Mouse (Mus musculus): ENCODE measurements around the gene Slc17a2. TPM values are rescaled to one million over a fixed set of nuclear protein-coding genes. Genes with fewer than 3 reads are reported as not detected.

Slc17a2 gene
- total and polyA plus RNA-seq, 3 experiments, result not detected

DNA sequence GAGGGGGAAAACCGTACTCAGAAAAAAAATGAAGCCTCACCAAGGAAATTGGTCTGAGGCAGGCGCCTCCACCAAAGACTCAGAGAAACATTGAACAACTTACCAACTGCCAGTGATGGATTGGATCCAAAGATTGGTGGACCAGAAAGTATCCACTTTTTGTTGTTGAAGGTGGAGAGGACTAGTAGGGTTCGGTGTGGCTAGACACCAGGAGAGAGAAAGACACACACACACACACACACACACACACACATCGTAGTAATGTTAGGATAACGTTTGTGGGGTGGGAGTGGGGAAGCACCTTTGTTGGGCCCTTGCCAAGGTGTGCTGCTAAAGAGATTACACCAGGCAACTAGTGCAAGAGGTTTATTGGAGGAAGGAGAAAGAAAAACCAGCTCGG lies 60.2 kb downstream of the Slc17a2 start:
- Histone ChIP-seq H3K4me3 (replicated peaks in 1 of 3; ENCODE audit: low read depth in 2 of 3, low read length in 2 of 3, poor library complexity in 1 of 3) (no peak overlapping the region), H3K4me2 (ENCODE audit: insufficient read depth, low read depth, poor library complexity, severe bottlenecking) (peak overlapping the region; percentile 40; the same call in 1 of the 2 replicates), H3K27ac (ENCODE audit: insufficient read depth, low read depth) (no peak overlapping the region), H3K9ac (ENCODE audit: insufficient read depth, low read depth) (no peak overlapping the region), H3K4me1 (ENCODE audit: control insufficient read depth in 1 of 2, insufficient read depth in 2 of 2) (0 out of 4 replicates have a peak, but pooled peaks cover 0 to 2% of the 10 kb centered on the region in 2 experiments), H3K9me3 (replicated peaks; ENCODE audit: low read length) (no peaks in the 10 kb centered on the region), H3K79me2 (replicated peaks; ENCODE audit: control insufficient read depth, extremely low read depth, insufficient read depth, poor library complexity, severe bottlenecking) (no peaks in the 10 kb centered on the region), H3K36me3 (replicated peaks in 1 of 2; ENCODE audit: control insufficient read depth in 1 of 2, insufficient read depth in 1 of 2, low read length in 1 of 2) (no peaks in the 10 kb centered on the region), H3K27me3 (replicated peaks) (no peaks in the 10 kb centered on the region)
- DNase-seq (ENCODE audit: extremely low read depth), result no peak
- TF ChIP-seq NELFE (IDR thresholded peaks at IDR 0.05; ENCODE audit: low read depth, low read length) (no peak), ELF1 (IDR thresholded peaks at IDR 0.05; ENCODE audit: low read depth, low read length) (no peak), ZNF384 (IDR thresholded peaks at IDR 0.05; ENCODE audit: low read depth, low read length) (no peak), MXI1 (IDR thresholded peaks at IDR 0.05; ENCODE audit: low read depth, low read length) (no peak)
- in situ Hi-C loops (cut with MboI; ENCODE audit: low pct_ligation_motif_present, low pct_unique_long_range_greater_than_20kb, low sequenced_read_pairs), result no loop called here
- dilution Hi-C loops (cut with MboI; ENCODE audit: extremely low pct_ligation_motif_present, extremely low pct_unique_long_range_greater_than_20kb, low sequenced_read_pairs), result no loop called here

DNA sequence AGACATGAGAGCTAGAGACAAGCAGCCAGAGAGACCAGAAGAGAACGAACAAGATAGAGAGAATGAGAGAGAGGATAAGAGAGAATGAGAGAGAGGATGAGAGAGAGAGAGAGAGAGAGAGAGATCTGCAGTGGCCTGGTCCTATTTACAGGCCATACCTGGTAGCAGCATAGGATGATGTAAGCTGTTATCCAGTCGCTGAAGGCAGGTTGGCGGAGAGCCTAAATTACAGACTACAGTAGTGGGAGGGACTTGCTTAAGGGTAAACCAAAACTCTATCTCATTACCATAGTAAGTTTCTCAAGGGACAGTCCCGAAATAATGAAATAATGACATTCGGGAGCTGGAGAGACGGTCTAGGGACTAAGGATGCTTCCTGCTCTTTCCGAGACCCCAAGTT lies 60.6 kb downstream of the Slc17a2 start, which contains the start of gene Slc17a1:
Slc17a1 (plus strand) TSS at position 346 of the 400 bp plus-strand sequence.
- DNase-seq (ENCODE audit: extremely low read depth), result no peak
- Histone ChIP-seq H3K4me1 (ENCODE audit: control insufficient read depth in 1 of 2, insufficient read depth in 2 of 2) (0 out of 4 replicates have a peak, but pooled peaks cover 0 to 2% of the 10 kb centered on the region in 2 experiments), H3K27me3 (replicated peaks) (no peaks in the 10 kb centered on the region), H3K36me3 (replicated peaks in 1 of 2; ENCODE audit: control insufficient read depth in 1 of 2, insufficient read depth in 1 of 2, low read length in 1 of 2) (no peaks in the 10 kb centered on the region), H3K9me3 (replicated peaks; ENCODE audit: low read length) (no peaks in the 10 kb centered on the region), H3K27ac (ENCODE audit: insufficient read depth, low read depth) (no peak within 1 kb of the TSS), H3K4me2 (ENCODE audit: insufficient read depth, low read depth, poor library complexity, severe bottlenecking) (peak within 1 kb of the TSS; percentile 40; the same call in 1 of the 2 replicates), H3K4me3 (replicated peaks in 1 of 3; ENCODE audit: low read depth in 2 of 3, low read length in 2 of 3, poor library complexity in 1 of 3) (no peak within 1 kb of the TSS), H3K9ac (ENCODE audit: insufficient read depth, low read depth) (no peak within 1 kb of the TSS), H3K79me2 (replicated peaks; ENCODE audit: control insufficient read depth, extremely low read depth, insufficient read depth, poor library complexity, severe bottlenecking) (no peaks in the 10 kb centered on the region)
- TF ChIP-seq MXI1 (IDR thresholded peaks at IDR 0.05; ENCODE audit: low read depth, low read length) (no peak), TBP (conservative IDR thresholded peaks at IDR 0.05; ENCODE audit: low read depth, low read length) (no peak), SIN3A (IDR thresholded peaks at IDR 0.05; ENCODE audit: low read length) (no peak), MAX (IDR thresholded peaks at IDR 0.05; ENCODE audit: low read length) (no peak), POLR2AphosphoS2 (IDR thresholded peaks at IDR 0.05; ENCODE audit: low read depth, low read length) (no peak), MAFK (IDR thresholded peaks at IDR 0.05; ENCODE audit: insufficient replicate concordance, low read length) (no peak), UBTF (IDR thresholded peaks at IDR 0.05; ENCODE audit: low read depth, low read length) (no peak)
- in situ Hi-C loops (cut with MboI; ENCODE audit: low pct_ligation_motif_present, low pct_unique_long_range_greater_than_20kb, low sequenced_read_pairs), result no loop called here
- dilution Hi-C loops (cut with MboI; ENCODE audit: extremely low pct_ligation_motif_present, extremely low pct_unique_long_range_greater_than_20kb, low sequenced_read_pairs), result no loop called here

DNA sequence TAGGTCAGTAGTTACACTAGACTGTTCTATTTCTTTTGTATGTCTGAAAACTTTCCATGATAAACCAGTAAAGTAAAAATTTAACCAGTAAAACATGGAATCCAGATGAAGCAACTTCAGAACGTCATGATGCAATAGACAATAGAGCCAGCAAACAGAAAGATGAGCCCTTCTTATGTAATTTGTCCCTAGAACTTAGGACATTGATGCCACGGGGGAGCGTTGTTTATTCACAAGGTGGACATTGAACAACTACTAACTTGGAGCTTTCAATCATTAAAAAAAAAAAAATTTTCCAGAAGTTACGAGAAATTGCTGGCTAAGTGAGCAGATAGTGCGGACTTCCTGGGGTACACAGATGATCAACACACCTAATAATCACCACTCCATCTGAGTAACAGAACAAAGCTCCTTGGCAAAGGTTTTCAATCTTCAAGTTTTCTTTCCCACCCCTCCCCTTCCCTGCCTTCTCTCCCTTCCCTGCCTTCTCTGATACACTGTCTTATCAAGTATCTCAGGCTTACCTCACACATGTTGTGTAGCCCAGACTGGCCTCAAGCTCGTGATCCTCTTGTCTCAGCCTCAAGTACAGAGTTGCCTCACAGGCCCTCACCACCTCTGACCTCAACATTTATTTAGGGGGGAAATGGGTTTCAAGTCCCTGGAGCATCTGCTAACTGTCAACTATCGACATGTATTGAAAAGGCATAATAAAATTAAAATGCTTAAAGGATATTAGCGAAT lies 62.2 kb downstream of the Slc17a2 start:
- no peak for TF ChIP-seq MAX (IDR thresholded peaks at IDR 0.05; ENCODE audit: low read length)
- no peak for TF ChIP-seq NRF1 (IDR thresholded peaks at IDR 0.05; ENCODE audit: low read depth, low read length)
- no peak for TF ChIP-seq E2F4 (IDR thresholded peaks at IDR 0.05; ENCODE audit: insufficient replicate concordance, low read depth, low read length)
- H3K9me3 ChIP-seq (replicated peaks; ENCODE audit: low read length), result no peaks in the 10 kb centered on the region
- H3K27me3 ChIP-seq (replicated peaks), result no peaks in the 10 kb centered on the region
- H3K27ac ChIP-seq (ENCODE audit: insufficient read depth, low read depth), result no peak overlapping the region
- 0 out of 4 replicates have a peak, but pooled peaks cover 0 to 2% of the 10 kb centered on the region in 2 experiments for H3K4me1 ChIP-seq (ENCODE audit: control insufficient read depth in 1 of 2, insufficient read depth in 2 of 2)
- no peaks in the 10 kb centered on the region for H3K79me2 ChIP-seq (replicated peaks; ENCODE audit: control insufficient read depth, extremely low read depth, insufficient read depth, poor library complexity, severe bottlenecking)
- in situ Hi-C loops (cut with MboI; ENCODE audit: low pct_ligation_motif_present, low pct_unique_long_range_greater_than_20kb, low sequenced_read_pairs) (no loop called here), dilution Hi-C loops (cut with MboI; ENCODE audit: extremely low pct_ligation_motif_present, extremely low pct_unique_long_range_greater_than_20kb, low sequenced_read_pairs) (no loop called here)
- H3K4me3 ChIP-seq (replicated peaks in 1 of 3; ENCODE audit: low read depth in 2 of 3, low read length in 2 of 3, poor library complexity in 1 of 3), result no peak overlapping the region
- no peak for DNase-seq (ENCODE audit: extremely low read depth)
- no peak overlapping the region for H3K9ac ChIP-seq (ENCODE audit: insufficient read depth, low read depth)
- H3K4me2 ChIP-seq (ENCODE audit: insufficient read depth, low read depth, poor library complexity, severe bottlenecking), result no peak overlapping the region
- no peaks in the 10 kb centered on the region for H3K36me3 ChIP-seq (replicated peaks in 1 of 2; ENCODE audit: control insufficient read depth in 1 of 2, insufficient read depth in 1 of 2, low read length in 1 of 2)
